Mouse (Mus musculus): ENCODE measurements at regions not wholly inside any gene's neighbourhood (a gene's known extent, or its start where the extent isn't known, plus 50 kb on each side); places are given as distances from the start of the nearest gene placed in this dataset.

DNA sequence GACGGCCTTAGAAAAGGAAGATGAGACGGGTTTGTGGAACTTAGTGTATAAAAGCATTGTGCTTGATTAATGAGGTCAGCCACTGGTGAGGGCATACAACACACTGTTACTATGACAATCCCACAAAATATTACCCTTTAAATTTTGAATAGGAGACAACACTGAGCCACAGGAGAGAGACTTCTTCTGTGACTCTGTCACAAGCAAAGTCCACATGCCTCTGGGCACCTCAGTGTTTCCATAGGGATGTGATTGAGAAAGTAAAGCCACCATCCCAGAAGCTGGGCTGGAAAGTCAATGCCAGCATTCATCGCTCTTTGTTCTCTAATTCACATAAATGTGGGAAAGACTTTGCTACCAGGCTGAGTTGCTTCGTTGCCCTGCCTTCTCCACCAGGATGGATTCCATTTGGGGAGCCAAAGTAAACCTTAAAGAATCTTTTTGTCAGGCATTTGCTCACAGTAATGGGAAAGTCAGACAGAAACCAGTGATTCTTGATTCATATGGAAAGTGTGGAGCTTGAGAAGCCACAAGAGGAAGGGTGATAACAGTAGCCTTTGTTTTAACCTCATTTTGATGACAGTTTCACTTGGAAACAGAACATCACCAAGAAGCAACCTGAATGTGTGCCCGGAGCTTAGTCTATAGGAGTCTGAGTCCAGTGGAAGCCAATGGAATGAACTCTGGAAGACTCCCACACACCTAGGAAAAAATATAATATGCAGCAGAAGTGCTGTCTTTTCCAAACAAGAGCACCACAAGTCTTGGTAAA lies 491.7 kb upstream of the Lmcd1 start:
- no peak overlapping the region for H3K4me3 ChIP-seq
- intact Hi-C loops (cut with DNase I), result no loop called here
- TF ChIP-seq CTCF (IDR thresholded peaks at IDR 0.05), result no peak
- DNase-seq, result no peak
- H3K27ac ChIP-seq, result no peak overlapping the region

DNA sequence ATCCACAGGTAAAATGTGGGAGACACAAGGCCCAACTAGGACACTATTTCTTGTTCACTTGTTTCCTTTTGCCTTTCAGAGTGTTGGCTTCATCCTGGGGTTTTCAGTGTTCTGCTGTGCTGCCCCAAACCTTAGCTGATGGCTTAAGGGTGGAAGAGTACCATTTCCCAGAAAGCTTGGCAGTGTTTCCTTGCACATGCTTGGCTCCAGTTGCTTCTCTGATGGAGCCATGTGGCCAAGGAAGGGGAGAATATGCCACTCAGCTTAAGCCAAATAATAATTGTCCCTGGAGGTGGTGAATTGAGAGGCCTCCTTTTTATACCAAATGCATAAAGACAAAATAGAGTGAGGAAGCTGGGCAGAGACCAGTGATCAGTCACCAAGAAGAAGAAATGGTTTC lies 464.9 kb upstream of the Lmcd1 start:
- Histone ChIP-seq H3K27ac (no peak overlapping the region), H3K4me3 (no peak overlapping the region)
- no peak for TF ChIP-seq CTCF (IDR thresholded peaks at IDR 0.05)
- intact Hi-C loops (cut with DNase I), result no loop called here
- DNase-seq, result no peak

GRCm38 (mm10) chr6:111813982-111814603 lies 459.5 kb upstream of the Lmcd1 start:
- no peak overlapping the region for H3K27ac ChIP-seq
- TF ChIP-seq CTCF (IDR thresholded peaks at IDR 0.05), result no peak
- intact Hi-C loops (cut with DNase I), result no loop called here
- no peak for DNase-seq
- no peak overlapping the region for H3K4me3 ChIP-seq

- intact Hi-C loops (cut with DNase I), result no loop called here
Observed at GRCm38 (mm10) chr6:111815150-111815549, 458.4 kb upstream of the Lmcd1 start.

DNA sequence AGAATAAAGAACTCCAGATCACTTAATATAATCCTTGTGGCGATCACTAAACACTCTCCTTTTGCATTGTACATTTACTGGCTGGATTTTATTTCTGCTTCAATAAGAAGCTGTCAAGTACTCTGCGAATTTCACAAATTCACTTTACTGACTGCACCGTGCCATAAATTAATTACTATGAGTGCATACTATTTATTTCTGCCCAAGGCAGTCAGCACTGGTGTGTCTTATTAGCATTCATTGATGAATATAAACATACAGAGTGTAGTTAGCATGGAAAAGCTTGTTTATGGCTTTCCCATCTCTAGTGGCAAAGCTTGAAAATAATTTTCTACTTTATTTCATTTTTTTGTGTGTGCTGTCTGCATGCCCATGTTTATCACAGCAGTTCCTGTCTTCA lies 453.3 kb upstream of the Lmcd1 start:
- DNase-seq, result no peak
- no peak for TF ChIP-seq CTCF (IDR thresholded peaks at IDR 0.05)
- intact Hi-C loops (cut with DNase I), result no loop called here
- Histone ChIP-seq H3K4me3 (no peak overlapping the region), H3K27ac (no peak overlapping the region)

More at GRCm38 (mm10) chr6:111815150-111815549, 458.4 kb upstream of the Lmcd1 start:
- no peak for TF ChIP-seq CTCF (IDR thresholded peaks at IDR 0.05)
- no peak overlapping the region for H3K27ac ChIP-seq
- H3K4me3 ChIP-seq, result no peak overlapping the region
- DNase-seq, result no peak

GRCm38 (mm10) chr6:111844321-111844835 lies 429.2 kb upstream of the Lmcd1 start:
- intact Hi-C loops (cut with DNase I), result no loop called here
- no peak for DNase-seq
- Histone ChIP-seq H3K27ac (no peak overlapping the region), H3K4me3 (no peak overlapping the region)
- TF ChIP-seq CTCF (IDR thresholded peaks at IDR 0.05), result no peak

DNA sequence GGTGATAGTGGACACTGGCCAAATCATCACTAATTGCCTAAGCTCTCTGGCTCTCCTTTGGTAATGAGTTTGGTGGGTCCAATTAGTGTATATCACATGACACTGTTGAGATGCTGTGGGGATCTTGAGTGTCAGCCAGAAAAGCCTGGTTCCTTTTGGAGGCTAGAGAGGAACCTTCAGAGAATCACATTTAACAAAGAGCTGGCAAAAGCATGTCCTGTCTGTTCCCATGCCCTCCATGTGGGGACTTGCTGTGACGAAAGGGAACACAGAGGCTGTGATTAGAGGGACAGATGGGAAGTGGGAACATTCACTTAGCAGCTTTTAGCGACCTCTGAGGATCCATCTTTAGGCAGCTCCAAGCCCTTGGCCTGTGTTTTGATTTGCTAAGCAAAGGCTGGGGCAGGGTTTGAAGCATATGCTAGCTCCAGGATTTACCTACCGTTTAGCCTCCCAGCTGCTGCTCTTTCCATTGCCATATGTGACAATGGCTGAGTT lies 407.4 kb upstream of the Lmcd1 start:
- Histone ChIP-seq H3K27ac (no peak overlapping the region), H3K4me3 (no peak overlapping the region)
- intact Hi-C loops (cut with DNase I), result no loop called here
- no peak for TF ChIP-seq CTCF (IDR thresholded peaks at IDR 0.05)
- no peak for DNase-seq

- no peak for TF ChIP-seq CTCF (IDR thresholded peaks at IDR 0.05)
- H3K27ac ChIP-seq, result no peak overlapping the region
- H3K4me3 ChIP-seq, result no peak overlapping the region
- intact Hi-C loops (cut with DNase I), result no loop called here
- no peak for DNase-seq
Observed at GRCm38 (mm10) chr6:111882557-111882956, 391.0 kb upstream of the Lmcd1 start.

DNA sequence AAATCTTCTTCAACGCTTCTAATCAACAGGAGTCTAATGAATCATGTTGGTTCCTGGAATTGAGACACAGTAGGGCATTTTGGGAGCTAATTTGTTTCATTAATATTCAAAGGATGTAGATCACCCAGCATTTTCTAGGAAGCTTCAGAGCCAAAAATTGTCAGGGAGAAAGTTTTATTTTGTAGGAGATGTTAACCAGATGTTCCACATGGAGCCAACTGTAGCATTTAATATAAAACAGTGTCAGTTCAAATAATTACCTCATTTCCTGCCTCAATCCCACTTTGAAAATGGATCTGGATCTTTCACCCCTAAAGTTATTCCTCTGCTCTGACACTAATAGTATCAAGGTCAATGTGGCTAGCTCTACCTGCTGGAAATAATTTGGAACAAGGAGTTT lies 389.6 kb upstream of the Lmcd1 start:
- intact Hi-C loops (cut with DNase I), result no loop called here
- no peak overlapping the region for H3K27ac ChIP-seq
- DNase-seq, result no peak
- TF ChIP-seq CTCF (IDR thresholded peaks at IDR 0.05), result no peak
- no peak overlapping the region for H3K4me3 ChIP-seq

- Histone ChIP-seq H3K4me3 (no peak overlapping the region), H3K27ac (no peak overlapping the region)
- no peak for TF ChIP-seq CTCF (IDR thresholded peaks at IDR 0.05)
- DNase-seq, result no peak
- intact Hi-C loops (cut with DNase I), result no loop called here
Observed at GRCm38 (mm10) chr6:111911997-111912396, 361.6 kb upstream of the Lmcd1 start.

- no peak for TF ChIP-seq CTCF (IDR thresholded peaks at IDR 0.05)
- H3K4me3 ChIP-seq, result no peak overlapping the region
- DNase-seq, result no peak
- H3K27ac ChIP-seq, result no peak overlapping the region
- intact Hi-C loops (cut with DNase I), result no loop called here
Observed at GRCm38 (mm10) chr6:111913771-111914405, 359.7 kb upstream of the Lmcd1 start.

DNA sequence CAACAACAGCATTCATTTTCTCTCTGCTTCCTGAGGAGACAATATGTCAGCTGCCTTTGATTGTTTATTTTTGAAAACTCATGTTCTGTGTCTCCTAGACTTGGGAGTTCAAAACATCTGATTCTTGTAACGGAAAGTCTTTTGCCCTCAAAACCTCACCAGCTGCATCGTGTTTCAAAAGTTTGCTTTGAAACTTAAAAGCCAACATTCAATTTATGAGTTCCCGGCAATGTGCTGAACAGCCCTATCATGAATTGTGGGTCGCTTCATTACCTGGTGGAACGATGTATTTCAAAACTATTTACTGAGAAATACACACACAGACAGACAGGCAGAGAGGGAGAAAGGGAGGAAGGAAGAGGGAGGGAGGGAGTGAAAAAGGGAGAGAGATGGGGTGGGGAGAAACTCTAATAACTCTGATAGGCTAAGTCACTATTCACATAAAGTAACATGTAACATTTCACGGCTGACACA lies 356.3 kb upstream of the Lmcd1 start:
- TF ChIP-seq CTCF (IDR thresholded peaks at IDR 0.05), result no peak
- intact Hi-C loops (cut with DNase I), result no loop called here
- H3K27ac ChIP-seq, result no peak overlapping the region
- H3K4me3 ChIP-seq, result no peak overlapping the region
- no peak for DNase-seq

Data from gastrocnemius, adult 2 months (tissue).